Mouse (Mus musculus) embryonic facial prominence, embryonic 12.5 days (tissue): ENCODE measurements around the gene Gm38392. TPM values are rescaled to one million over a fixed set of nuclear protein-coding genes. Genes with fewer than 3 reads are reported as not detected.
A peak's percentile ranks its signal among the peaks of the same experiment; 100 is the strongest.
"Not testable (repeated sequence)": the region's sequence is repeated elsewhere in the genome, so short reads cannot be mapped to it uniquely, and the experiment has no call there.

Experiments used
- ATAC-seq: fragments of 200-750 bp; cut with Nextera tagmentation; 2 replicates; pipeline ENCODE4 v1.8.0; 2017; ENCODE audit not compliant: insufficient number of reproducible peaks, insufficient read depth, low FRiP score, low TSS enrichment
- H3K27ac ChIP-seq: fragments of 300-500 bp; sonication (generic); 2 replicates; pipeline ENCODE4 v1.5.1; 2016; ENCODE audit warnings: mild to moderate bottlenecking
- H3K27me3 ChIP-seq: fragments of 300-500 bp; sonication (generic); 2 replicates; pipeline ENCODE4 v1.6.1; 2016; ENCODE audit warnings: mild to moderate bottlenecking, moderate library complexity
- H3K36me3 ChIP-seq: fragments of 300-500 bp; sonication (generic); 2 replicates; pipeline ENCODE4 v1.6.1; 2016; ENCODE audit warnings: mild to moderate bottlenecking
- H3K4me1 ChIP-seq: fragments of 300-500 bp; sonication (generic); 2 replicates; pipeline ENCODE4 v1.6.1; 2016
- H3K4me2 ChIP-seq: fragments of 300-500 bp; sonication (generic); replicated peaks from 2 replicates; pipeline ENCODE4 v1.6.1; 2016; ENCODE audit warnings: mild to moderate bottlenecking, moderate library complexity
- H3K4me3 ChIP-seq: fragments of 300-500 bp; sonication (generic); 2 replicates; pipeline ENCODE4 v1.5.1; 2016; ENCODE audit warnings: mild to moderate bottlenecking
- H3K9ac ChIP-seq: fragments of 300-500 bp; sonication (generic); 2 replicates; pipeline ENCODE4 v1.6.1; 2016; ENCODE audit warnings: mild to moderate bottlenecking, moderate library complexity
- H3K9me3 ChIP-seq: fragments of 300-500 bp; sonication (generic); 2 replicates; pipeline ENCODE4 v1.6.1; 2016; ENCODE audit warnings: mild to moderate bottlenecking, moderate library complexity
- WGBS: fragments of 180-500 bp; shearing (Covaris S2); methylation state at CpG from one replicate; pipeline ENCODE4 v1.1.7; 2016; 5-methylcytosine and 5-hydroxymethylcytosine counted together
- polyA plus RNA-seq: library from polyadenylated mRNA; unstranded; fragments of >200 nt; fragmentation: Nextera tagmentation; extraction: Ambion mirVana; gene quantifications from 2 replicates; pipeline ENCODE4 v1.2.1, GENCODE M21; 2016

Gm38392 gene
- polyA plus RNA-seq, 1 experiment from 2014 or later: not detected

- Histone ChIP-seq H3K9me3 (no peaks in the 10 kb centered on the region), H3K9ac (no peak overlapping the region), H3K4me2 (no peak overlapping the region), H3K4me1 (no peaks in the 10 kb centered on the region), H3K27ac (no peak overlapping the region), H3K4me3 (no peak overlapping the region), H3K36me3 (no peaks in the 10 kb centered on the region), H3K27me3 (no peaks in the 10 kb centered on the region)
- no peak for ATAC-seq
- 90% methylated on average over 4 of the region's 4 CpGs for WGBS
These were observed 13.0 kb downstream of the Gm38392 start for GRCm38 (mm10) chr3:88274002-88274401.

DNA sequence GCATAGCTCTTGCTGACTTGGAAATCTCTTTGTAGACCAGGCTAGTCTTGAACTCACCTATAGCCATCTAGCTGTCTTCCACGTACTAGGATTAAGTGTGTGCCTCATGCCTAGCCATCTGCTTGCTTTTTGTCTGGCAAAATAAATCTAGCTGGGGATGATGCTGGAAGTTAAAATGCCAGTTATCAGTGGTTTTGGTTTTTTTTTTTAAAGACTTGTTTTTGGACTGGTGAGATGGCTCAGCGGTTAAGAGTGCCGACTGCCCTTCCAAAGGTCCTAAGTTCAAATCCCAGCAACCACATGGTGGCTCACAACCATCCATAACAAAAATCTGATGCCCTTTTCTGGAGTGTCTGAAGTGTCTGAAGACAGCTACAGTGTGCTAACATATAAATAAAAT is 15.2 kb downstream of the Gm38392 start:
- H3K27ac ChIP-seq: no peak overlapping the region
- H3K9me3 ChIP-seq: no peaks in the 10 kb centered on the region
- no peak overlapping the region for H3K9ac ChIP-seq
- H3K4me3 ChIP-seq: no peak overlapping the region
- no peaks in the 10 kb centered on the region for H3K27me3 ChIP-seq
- 91% methylated on average over 3 of the region's 3 CpGs for WGBS
- ATAC-seq: no peak
- no peaks in the 10 kb centered on the region for H3K36me3 ChIP-seq
- no peak overlapping the region for H3K4me2 ChIP-seq
- no peaks in the 10 kb centered on the region for H3K4me1 ChIP-seq

DNA sequence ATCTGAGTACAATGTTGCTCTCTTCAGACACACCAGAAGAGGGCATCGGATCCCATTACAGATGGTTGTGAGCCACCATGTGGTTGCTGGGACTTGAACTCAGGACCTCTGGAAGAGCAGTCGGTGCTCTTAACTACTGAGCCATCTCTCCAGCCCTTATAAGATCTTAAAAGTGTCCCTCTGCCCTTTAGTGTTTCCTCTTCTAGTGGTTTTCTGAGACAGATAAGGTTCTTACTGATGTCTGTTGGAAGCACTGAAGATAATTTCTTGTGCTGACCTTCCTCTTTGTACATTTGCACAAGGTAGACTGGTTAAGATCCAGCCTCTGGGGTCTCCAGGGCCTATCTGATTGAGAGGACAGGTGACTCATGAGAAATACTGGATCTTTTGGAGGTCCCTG is 15.7 kb downstream of the Gm38392 start:
- not testable (repeated sequence) for H3K36me3 ChIP-seq
- 89% methylated on average over 2 of the region's 2 CpGs for WGBS

DNA sequence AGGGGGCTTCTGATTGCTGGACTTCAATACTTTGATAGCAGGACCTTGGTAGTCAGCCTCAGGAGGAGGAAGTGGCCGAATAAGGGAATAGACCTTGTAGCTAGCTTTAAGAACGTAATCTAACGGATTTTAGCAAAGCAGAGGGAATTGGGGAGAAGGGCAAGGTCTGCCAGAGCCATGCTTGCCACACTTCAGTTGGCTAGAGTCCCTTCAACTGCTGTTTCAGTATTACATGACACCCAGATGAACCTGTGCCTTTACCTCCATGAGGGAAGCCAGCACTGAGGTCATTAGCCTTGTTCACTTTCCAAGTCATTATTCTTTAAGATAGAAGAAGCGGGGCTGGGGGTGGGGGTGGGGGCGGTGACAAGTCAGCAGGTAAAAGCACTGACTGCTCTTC is 18.0 kb downstream of the Gm38392 start:
- WGBS: 86% methylated on average over 5 of the region's 5 CpGs
- no peak for ATAC-seq
- H3K4me3 ChIP-seq: no peak overlapping the region
- H3K4me2 ChIP-seq: no peak overlapping the region
- H3K36me3 ChIP-seq: no peaks in the 10 kb centered on the region
- no peak overlapping the region for H3K9ac ChIP-seq
- no peaks in the 10 kb centered on the region for H3K9me3 ChIP-seq
- no peak overlapping the region for H3K27ac ChIP-seq
- no peaks in the 10 kb centered on the region for H3K4me1 ChIP-seq
- H3K27me3 ChIP-seq: no peaks in the 10 kb centered on the region

More for the DNA sequence above, 15.7 kb downstream of the Gm38392 start:
- not testable (repeated sequence) for H3K27me3 ChIP-seq, H3K9me3 ChIP-seq, ATAC-seq, H3K27ac ChIP-seq, H3K4me2 ChIP-seq, H3K4me3 ChIP-seq, H3K4me1 ChIP-seq, H3K9ac ChIP-seq

- not testable (repeated sequence) for H3K9ac ChIP-seq, H3K36me3 ChIP-seq, H3K4me1 ChIP-seq, H3K9me3 ChIP-seq, H3K27ac ChIP-seq, H3K4me3 ChIP-seq, H3K4me2 ChIP-seq, ATAC-seq, H3K27me3 ChIP-seq
- 85% methylated on average over 6 of the region's 6 CpGs for WGBS
These were observed 19.0 kb downstream of the Gm38392 start for GRCm38 (mm10) chr3:88268014-88268413.

GRCm38 (mm10) chr3:88262346-88262745 is 24.7 kb downstream of the Gm38392 start:
- ATAC-seq: no peak
- no peak overlapping the region for H3K4me3 ChIP-seq
- H3K4me1 ChIP-seq: no peaks in the 10 kb centered on the region
- H3K36me3 ChIP-seq: no peaks in the 10 kb centered on the region
- 68% methylated on average over 3 of the region's 3 CpGs for WGBS
- no peak overlapping the region for H3K27ac ChIP-seq
- no peak overlapping the region for H3K9ac ChIP-seq
- no peak overlapping the region for H3K4me2 ChIP-seq
- 0 out of 2 replicates have a peak, but pooled peaks cover 3% of the 10 kb centered on the region for H3K27me3 ChIP-seq
- no peaks in the 10 kb centered on the region for H3K9me3 ChIP-seq

GRCm38 (mm10) chr3:88256382-88256781 is 30.6 kb downstream of the Gm38392 start:
- Histone ChIP-seq H3K27ac (no peak overlapping the region), H3K9ac (no peak overlapping the region), H3K27me3 (peaks cover 43% of the 10 kb centered on the region), H3K4me2 (no peak overlapping the region), H3K4me1 (no peaks in the 10 kb centered on the region), H3K9me3 (no peaks in the 10 kb centered on the region), H3K4me3 (no peak overlapping the region), H3K36me3 (no peaks in the 10 kb centered on the region)
- WGBS: 70% methylated on average over 7 of the region's 7 CpGs
- no peak for ATAC-seq

DNA sequence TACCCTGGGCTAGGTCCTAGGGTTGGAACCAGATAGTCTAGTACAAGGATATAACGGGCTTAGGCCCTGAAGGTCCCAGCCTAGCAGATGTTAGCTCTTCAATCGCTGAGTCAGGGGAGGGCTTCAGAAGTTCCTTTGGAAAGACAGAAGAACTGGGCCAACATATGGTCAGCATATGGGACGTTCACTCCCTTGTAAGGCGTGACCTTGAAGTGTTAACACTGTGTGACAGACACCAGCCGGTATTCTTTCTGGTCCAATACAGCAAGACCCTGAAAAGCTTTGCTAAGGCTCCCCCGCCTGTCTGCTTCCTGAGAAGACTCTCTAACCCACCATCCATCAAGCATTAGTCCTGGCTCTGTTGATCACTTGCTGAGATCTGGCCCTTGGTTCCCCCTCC is 31.1 kb downstream of the Gm38392 start:
- Histone ChIP-seq H3K4me1 (no peaks in the 10 kb centered on the region), H3K9me3 (no peaks in the 10 kb centered on the region), H3K9ac (no peak overlapping the region), H3K4me3 (no peak overlapping the region), H3K27ac (no peak overlapping the region), H3K4me2 (no peak overlapping the region), H3K36me3 (no peaks in the 10 kb centered on the region), H3K27me3 (peaks cover 43% of the 10 kb centered on the region)
- no peak for ATAC-seq
- 69% methylated on average over 6 of the region's 6 CpGs for WGBS

GRCm38 (mm10) chr3:88254268-88254926 is 32.6 kb downstream of the Gm38392 start, which contains the start of gene Rhbg:
Gene Rhbg, minus strand, starts transcription at chr3:88254709.
- Histone ChIP-seq H3K4me1 (no peaks in the 10 kb centered on the region), H3K4me3 (peak within 1 kb of the TSS; percentile 31), H3K27ac (no peak within 1 kb of the TSS), H3K9ac (peak within 1 kb of the TSS; percentile 39; the same call in 1 of the 2 replicates), H3K27me3 (peaks cover 43% of the 10 kb centered on the region), H3K9me3 (no peaks in the 10 kb centered on the region), H3K36me3 (no peaks in the 10 kb centered on the region), H3K4me2 (peak within 1 kb of the TSS; percentile 57)
- ATAC-seq: no peak
- WGBS: 3% methylated on average over 34 of the region's 34 CpGs

DNA sequence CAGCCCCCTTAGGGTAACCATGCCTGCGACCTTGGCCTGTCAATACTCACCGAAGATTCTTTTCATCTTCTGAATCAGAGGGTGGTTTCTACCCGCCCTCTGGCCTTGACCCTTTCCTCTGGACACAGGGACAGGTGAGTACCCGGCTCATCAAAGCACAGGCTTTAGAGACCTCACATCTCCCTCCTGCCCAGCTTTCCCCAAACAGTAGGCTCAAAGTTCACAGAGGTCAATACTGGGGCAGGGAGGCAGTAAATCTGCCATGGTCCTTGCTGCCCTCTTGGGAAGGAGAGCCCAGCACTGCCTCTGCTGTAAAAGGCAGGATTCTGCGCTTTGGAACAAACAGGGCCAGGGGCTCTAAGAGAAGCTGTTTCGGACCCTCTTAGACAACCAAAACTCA is 34.3 kb downstream of the Gm38392 start:
- H3K27me3 ChIP-seq: peaks cover 45% of the 10 kb centered on the region

GRCm38 (mm10) chr3:88248406-88248805 is 38.6 kb downstream of the Gm38392 start:
- Histone ChIP-seq H3K4me1 (no peaks in the 10 kb centered on the region), H3K9ac (no peak overlapping the region), H3K4me2 (no peak overlapping the region), H3K36me3 (no peaks in the 10 kb centered on the region), H3K27me3 (peaks cover 45% of the 10 kb centered on the region), H3K4me3 (no peak overlapping the region), H3K9me3 (no peaks in the 10 kb centered on the region), H3K27ac (no peak overlapping the region)
- 67% methylated on average over 11 of the region's 11 CpGs for WGBS
- ATAC-seq: no peak

More for the DNA sequence above, 34.3 kb downstream of the Gm38392 start:
- H3K36me3 ChIP-seq: no peaks in the 10 kb centered on the region
- H3K27ac ChIP-seq: no peak overlapping the region
- H3K9ac ChIP-seq: no peak overlapping the region
- H3K4me1 ChIP-seq: no peaks in the 10 kb centered on the region
- no peak overlapping the region for H3K4me2 ChIP-seq
- H3K9me3 ChIP-seq: no peaks in the 10 kb centered on the region
- no peak overlapping the region for H3K4me3 ChIP-seq
- no peak for ATAC-seq
- 75% methylated on average over 6 of the region's 6 CpGs for WGBS

DNA sequence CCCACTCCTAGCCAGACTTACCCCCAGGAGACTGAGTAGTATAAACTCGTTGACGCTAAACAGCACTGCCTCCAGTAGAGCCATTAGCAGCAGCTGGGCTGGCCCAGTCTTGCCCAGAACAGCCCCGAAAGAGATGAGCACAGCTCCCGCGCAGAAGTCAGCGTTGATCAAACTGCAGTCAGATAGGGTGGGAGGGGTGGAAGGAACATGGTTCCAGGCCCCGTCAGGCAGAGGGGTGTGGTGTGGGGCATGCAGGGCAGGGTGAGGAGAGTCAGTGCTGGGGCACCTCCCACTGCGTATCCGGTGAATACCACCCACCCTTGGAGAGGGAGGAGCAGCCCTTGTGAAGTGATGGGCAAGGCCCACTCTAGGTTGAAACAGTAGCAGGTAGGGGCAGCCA is 39.3 kb downstream of the Gm38392 start:
- Histone ChIP-seq H3K36me3 (no peaks in the 10 kb centered on the region), H3K4me3 (no peak overlapping the region), H3K9ac (no peak overlapping the region), H3K9me3 (no peaks in the 10 kb centered on the region), H3K4me1 (no peaks in the 10 kb centered on the region), H3K4me2 (no peak overlapping the region), H3K27ac (no peak overlapping the region), H3K27me3 (peaks cover 45% of the 10 kb centered on the region)
- no peak for ATAC-seq
- 70% methylated on average over 9 of the region's 9 CpGs for WGBS
